Mouse (Mus musculus) gastrocnemius, postnatal 14 days (tissue): Measurements from ENCODE around the gene Eng. TPM values are rescaled to one million over a fixed set of nuclear protein-coding genes. Genes with fewer than 3 reads are reported as not detected.

Source experiments
- DNase-seq: peaks from one replicate; pipeline ENCODE4 v3.0.0; 2021; ENCODE audit warnings: mixed read lengths
- intact Hi-C: fragments of 180-260 bp; cut with DNase I; formaldehyde crosslinking; loops from one replicate; pipeline ENCODE4 v1.15.1; 2025; ENCODE audit warnings: low total_unique reads
- microRNA-seq, 2 experiments: library from miRNA; unstranded; fragments of <30 nt; microRNA quantifications; one replicate each; pipeline ENCODE4 v1.2.0; 2021
- total RNA-seq, 2 experiments: library from RNA; stranded (reverse); gene quantifications; 2 replicates each; pipeline ENCODE4 v1.2.3; 2021

Gene Eng
- total RNA-seq, 2 experiments from 2014 or later, result 46.8 to 49.3 TPM

DNA sequence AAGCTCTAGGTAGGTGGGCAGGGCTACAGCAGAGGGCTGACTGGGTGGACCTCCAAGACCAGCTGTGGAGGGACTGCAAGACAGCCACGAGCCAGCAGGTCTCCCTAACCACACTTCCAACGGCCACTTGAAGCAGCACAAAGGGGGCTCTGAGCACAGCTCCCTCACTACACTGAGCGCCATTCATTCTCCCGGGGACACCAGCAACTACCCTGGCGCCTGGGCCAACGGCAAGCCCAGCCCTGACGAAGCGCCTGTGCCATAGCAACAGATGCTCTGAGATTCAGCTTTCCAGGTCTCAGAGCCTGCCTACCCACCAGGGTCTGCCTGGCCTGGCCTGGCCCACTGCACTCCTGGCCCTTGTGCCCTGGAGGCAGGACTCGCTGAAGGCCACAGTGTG lies 72.4 kb downstream of the Eng start:
- intact Hi-C loops, result no loop called here
- no peak for DNase-seq

DNA sequence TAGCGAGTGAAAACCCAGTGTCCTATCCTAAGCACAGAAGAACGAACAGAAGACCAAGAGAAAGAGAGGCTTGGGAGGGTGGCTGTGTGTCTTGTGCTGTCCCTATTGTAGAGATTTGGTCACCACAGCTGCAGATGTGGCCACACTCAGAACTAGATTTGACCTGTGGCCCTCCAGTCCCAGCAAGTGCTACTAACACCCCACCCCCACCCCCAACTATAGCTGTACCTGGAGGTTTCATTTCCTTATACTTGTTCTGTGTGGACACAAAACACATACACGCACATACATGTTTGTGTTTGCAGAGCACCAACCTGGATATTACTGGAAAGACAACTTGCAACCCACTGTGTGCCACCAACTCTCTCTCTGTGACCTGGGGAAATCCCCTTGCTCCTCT lies 73.7 kb downstream of the Eng start:
- intact Hi-C loops, result no loop called here
- no peak for DNase-seq

DNA sequence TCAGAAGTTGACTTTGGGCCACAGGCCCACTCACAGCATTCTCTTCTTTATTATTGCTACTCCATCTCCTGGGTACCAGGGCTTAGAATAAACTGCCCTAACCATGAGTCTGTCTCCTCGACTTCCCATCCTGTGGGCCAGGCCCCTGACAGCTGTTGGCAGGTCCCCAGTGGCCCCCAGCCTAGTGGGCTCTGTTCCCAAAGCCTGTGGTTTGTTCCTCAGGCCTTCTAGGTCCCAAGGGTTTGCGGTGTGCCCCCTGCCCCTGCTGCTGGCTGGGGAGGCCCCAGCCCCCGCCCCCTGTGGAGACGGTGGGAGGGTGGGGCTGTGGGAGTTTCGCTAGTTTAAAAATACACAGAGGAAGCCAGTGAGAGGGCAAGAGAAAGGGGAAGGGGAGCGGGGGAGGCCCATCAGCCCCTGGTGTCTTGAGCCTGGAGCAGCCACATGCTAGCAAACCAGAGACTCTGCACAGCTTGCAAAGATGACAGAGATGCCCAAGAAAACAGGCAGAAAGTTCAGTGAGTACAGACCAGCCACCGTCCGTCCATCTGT lies 74.4 kb downstream of the Eng start, which contains the start of gene Sh2d3c:
TSS of gene Sh2d3c (plus strand) at position 375 of the 549 bp plus-strand sequence.
- intact Hi-C loops, result no loop called here
- no peak for DNase-seq

DNA sequence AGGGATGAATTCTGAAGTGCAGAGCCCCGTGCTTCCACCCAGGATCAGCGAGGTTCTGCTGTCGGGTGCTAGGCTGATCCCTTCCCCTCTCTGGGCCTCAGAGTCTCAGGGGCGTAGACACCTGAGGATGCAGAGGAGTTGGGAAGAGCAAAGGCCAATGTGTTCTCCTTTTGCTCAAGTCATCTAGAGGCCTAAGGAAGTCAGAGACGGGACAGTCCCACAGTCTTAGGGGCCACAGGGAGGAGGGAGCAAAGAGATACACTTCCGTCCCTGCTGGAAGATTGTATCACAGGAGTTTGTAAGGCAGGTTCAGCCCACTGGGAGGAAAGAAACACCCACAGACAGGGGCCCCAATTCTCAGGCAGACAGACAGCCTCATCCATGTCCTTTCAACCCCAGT lies 75.7 kb downstream of the Eng start:
- no peak for DNase-seq
- intact Hi-C loops, result no loop called here

DNA sequence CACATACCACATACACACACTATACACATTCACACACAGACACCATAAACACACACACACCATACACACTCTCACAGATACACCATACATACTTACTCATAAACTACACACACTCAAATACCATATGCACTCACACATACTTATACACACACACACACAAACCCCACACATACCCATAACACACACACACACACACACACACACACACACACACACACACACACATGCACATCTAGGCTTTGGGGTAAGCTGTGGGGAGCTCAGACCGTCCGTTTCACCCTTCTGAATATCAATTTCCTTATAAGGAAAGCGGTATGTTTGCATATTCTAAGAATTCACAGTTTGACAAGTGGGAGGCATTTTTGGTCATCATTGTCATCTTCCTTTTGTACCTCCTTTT lies 76.2 kb downstream of the Eng start:
- no peak for DNase-seq
- intact Hi-C loops, result no loop called here

DNA sequence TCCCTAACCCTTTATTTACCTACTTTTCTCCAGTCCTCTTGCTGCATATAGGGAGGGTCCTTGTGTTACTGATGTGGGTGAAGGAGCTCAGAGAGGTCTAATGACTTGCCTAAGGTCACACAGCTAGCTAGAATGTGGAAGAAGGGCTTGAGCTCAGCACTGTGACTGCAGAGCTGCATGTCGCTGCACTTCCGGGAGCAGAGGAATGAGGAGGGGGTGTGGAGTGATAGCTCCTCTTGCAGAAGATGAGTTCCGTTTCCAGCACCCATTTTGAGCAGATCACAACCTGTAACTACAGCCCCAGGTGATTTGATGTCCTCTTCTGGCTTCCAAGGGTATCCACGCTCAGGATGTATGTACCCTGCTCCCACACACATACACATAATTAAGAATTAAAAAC lies 77.8 kb downstream of the Eng start:
- DNase-seq, result no peak
- intact Hi-C loops, result no loop called here

DNA sequence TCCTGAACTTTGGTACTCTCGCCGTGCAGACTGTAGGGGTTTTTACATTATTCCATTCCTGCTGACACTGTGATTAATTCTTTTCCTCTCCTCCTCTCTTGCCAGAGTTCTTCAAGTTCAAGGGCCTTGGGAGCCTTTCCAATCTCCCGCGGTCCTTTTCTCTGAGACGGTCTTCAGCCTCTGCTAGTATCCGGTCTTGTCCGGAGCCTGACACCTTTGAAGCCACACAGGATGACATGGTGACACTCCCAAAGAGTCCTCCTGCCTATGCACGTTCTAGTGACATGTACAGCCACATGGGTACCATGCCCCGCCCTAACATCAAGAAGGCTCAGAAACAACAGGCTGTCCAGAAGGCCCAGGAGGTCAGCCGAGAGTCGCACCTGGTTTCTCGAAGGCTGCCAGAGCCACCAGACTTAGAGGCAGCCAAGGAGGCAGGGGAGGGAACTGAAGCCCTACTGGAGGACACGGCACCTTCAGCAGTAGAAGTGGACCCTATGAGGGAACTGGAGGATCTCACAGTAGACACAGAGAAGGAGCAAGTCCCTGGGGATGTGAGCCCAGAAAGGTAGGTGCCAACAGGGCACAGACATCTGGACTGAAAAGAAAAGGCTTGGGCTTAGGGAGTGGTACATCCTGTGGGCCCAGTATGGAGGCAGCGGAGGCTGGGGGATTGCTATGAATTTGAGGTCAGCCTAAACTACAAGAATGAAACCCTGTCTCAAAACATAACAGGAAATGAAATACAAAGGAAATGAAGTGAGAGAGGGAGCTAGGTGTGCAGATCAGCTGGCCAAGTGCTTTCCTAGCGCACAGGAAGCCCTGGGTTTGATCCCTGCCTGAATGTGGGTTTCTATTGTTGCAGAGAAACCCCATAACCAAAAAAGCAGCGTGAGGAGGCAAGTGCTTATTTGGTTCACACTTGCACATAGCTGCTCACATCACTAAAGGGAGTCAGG lies 78.7 kb downstream of the Eng start:
- intact Hi-C loops, result no loop called here
- no peak for DNase-seq

DNA sequence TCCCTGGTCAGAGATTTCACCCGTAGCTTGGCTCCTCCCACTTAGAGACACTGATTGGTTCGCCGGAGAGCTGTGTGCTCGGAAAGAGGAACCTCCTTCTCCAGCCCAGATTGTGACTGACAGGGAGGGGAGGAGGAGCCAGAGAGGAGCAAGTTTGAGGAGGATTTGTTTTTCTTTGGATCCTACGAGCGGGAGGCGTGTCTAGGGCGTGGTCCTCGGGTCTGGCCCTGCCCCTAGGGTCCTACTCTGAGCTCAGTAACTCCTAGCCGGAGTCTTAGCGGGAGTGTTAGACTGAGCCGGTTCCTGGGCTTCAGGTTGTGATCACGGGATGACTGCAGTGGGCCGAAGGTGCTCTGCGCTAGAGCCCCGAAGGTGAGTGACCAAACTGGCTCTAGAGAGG lies 81.0 kb downstream of the Eng start:
- peak; percentile 92 for DNase-seq
- intact Hi-C loops, result no loop called here

DNA sequence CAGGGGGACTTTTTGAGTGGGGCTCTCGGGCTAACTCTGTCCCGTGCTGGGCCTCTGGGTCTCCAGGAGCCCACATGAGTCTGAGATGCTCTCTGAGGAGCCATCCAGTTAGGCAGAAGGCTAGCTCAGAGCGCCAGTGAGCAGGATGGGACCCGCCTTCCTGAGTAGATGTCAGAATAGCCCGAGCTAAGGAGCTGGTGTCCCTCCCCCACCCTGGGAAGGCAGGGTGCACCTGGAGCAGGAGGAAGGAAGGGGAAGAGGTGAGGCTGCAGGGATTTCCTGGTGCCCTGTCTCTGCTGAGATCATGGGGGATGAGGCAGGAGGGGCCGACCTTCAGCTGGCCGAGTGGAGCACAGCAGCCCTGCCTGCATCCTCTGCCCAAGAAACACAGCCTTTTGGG lies 82.1 kb downstream of the Eng start:
- intact Hi-C loops, result no loop called here
- no peak for DNase-seq

DNA sequence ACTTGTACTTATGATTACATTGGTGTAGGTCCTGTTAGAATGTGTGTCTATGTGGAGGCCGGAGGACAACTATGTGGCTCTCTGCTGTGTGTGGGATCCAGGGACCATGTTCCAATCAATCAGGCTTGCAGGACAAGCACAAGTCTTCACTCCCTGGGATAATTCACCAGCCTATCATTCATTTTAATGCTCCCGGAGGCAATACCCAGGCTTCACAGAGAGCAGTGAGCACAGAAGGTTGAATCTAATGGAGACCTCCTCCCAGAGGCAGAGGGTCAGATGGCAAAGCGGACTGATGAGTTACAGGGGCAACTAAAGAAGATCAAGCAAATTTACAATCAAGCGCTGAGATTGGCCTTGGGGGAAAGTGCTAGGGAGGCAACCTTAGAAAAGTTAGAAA lies 83.2 kb downstream of the Eng start:
- intact Hi-C loops, result no loop called here
- no peak for DNase-seq

DNA sequence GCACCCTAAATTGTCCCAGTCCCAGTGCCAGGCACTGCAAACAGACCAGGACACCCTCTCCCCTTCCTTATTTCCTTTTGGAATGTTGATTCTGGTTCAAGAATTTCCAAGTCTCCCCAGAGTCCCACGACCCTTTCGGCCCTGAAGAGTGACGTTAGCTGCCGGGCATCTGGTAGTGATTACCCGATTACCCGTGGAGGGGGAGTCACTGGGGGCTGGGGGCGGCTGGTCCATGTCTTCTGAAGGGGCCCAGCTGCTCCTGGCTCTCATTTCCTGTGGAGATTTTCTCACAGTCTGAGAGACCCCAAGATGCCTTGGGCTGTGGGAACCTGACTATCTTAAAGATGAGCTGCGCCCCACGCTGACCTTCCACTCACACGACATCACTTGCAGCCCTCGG lies 84.5 kb downstream of the Eng start:
- DNase-seq, result no peak
- intact Hi-C loops, result no loop called here

DNA sequence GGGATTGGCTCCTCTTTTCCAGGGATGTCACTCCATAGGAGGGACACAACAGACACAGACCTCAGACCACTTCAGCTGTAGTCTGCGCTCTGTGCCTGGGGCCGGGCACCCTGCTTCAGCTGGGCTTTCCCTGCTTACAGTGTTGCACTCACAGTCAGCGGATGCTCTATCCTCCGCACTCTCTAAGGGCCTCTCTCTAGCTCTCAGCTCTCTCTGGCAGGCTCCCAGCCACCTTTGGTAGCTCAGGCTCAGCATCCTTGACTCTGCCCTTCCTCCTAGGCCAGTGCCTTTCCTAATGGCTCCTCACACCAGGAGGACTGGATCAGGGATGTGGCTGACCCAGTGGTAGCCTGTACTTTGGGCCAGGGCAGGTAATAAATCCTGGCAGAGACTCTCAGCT lies 85.5 kb downstream of the Eng start:
- intact Hi-C loops, result no loop called here
- DNase-seq, result no peak

Small RNA genes within 50 kb of the gene (microRNA-seq; reads per million reads assigned to microRNA genes)
- gene Gm47291 (0 reads per million in 2 experiments), gene Mir1954 (0 reads per million in 2 experiments), gene Mir2861 (0 reads per million in 2 experiments), gene Mir3960 (0 reads per million in 2 experiments), gene Mir8093 (0 to 0.32 reads per million in 2 experiments)

Other genes with a start within 250 kb of the Eng start
- 1 to 10 TPM; 2.4 to 3.1 TPM for gene Naif1, start 196.1 kb upstream of the Eng start, total RNA-seq
- 10 to 100 TPM; 18.1 to 47.8 TPM for gene Slc25a25, start 195.2 kb upstream of the Eng start, total RNA-seq
- gene Fam102a, start 111.3 kb upstream of the Eng start, total RNA-seq, result 1 to 10 TPM; 3.5 to 4.2 TPM
- gene Dpm2, start 75.7 kb upstream of the Eng start, total RNA-seq, result 10 to 100 TPM; 17.6 to 17.8 TPM
- not detected for gene Pip5kl1, start 71.8 kb upstream of the Eng start, total RNA-seq
- not detected for gene 9430097D07Rik, start 70.9 kb upstream of the Eng start, total RNA-seq
- gene St6galnac4, start 59.5 kb upstream of the Eng start, total RNA-seq, result 10 to 100 TPM; 25.6 to 26.3 TPM
- 10 to 100 TPM; 42.7 to 51.0 TPM for gene St6galnac6, start 46.9 kb upstream of the Eng start, total RNA-seq
- 1,000 to 10,000 TPM; 1,800 to 1,917 TPM for gene Ak1, start 24.8 kb upstream of the Eng start, total RNA-seq
- 10 to 100 TPM in 1 of 2 experiments, 1 to 10 TPM in 1; 6.7 to 11.1 TPM for gene Fpgs, start 57.5 kb downstream of the Eng start, total RNA-seq
- gene Cdk9, start 66.5 kb downstream of the Eng start, total RNA-seq, result 10 to 100 TPM; 21.3 to 23.9 TPM
- gene Sh2d3c, start 74.5 kb downstream of the Eng start, total RNA-seq, result 10 to 100 TPM; 10.2 to 16.1 TPM
- not detected for gene 6330409D20Rik, start 94.4 kb downstream of the Eng start, total RNA-seq
- gene Tor2a, start 110.6 kb downstream of the Eng start, total RNA-seq, result 1 to 10 TPM; 7.5 to 8.2 TPM
- gene Ttc16, start 129.0 kb downstream of the Eng start, total RNA-seq, result not detected
- gene Ptrh1, start 129.2 kb downstream of the Eng start, total RNA-seq, result 1 to 10 TPM; 2.4 to 3.0 TPM
- gene Cfap157, start 137.8 kb downstream of the Eng start, total RNA-seq, result under 1 TPM in 1 of 2 experiments, not detected in 1; 0.35 TPM
- 10 to 100 TPM in 1 of 2 experiments, 1 to 10 TPM in 1; 7.2 to 10.6 TPM for gene Stxbp1, start 200.7 kb downstream of the Eng start, total RNA-seq
- 10 to 100 TPM; 12.1 to 15.8 TPM for gene Fam129b, start 229.5 kb downstream of the Eng start, total RNA-seq